Mouse (Mus musculus) embryonic facial prominence, embryonic 10.5 days (tissue): ENCODE results near the gene Sprr2i. TPM values are rescaled to one million over a fixed set of nuclear protein-coding genes. Genes with fewer than 3 reads are reported as not detected.

Source experiments
- DNase-seq: peaks from one replicate; pipeline ENCODE4 v3.0.0-alpha.2; 2017; ENCODE audit warnings: low spot score
- H3K27ac ChIP-seq: fragments of 300-500 bp; sonication (generic); replicated peaks from 2 replicates; pipeline ENCODE4 v1.5.1; 2016; ENCODE audit warnings: mild to moderate bottlenecking
- H3K27me3 ChIP-seq: fragments of 300-500 bp; sonication (generic); replicated peaks from 2 replicates; pipeline ENCODE4 v1.6.1; 2016; ENCODE audit warnings: low read depth, mild to moderate bottlenecking; ENCODE audit not compliant: poor library complexity, severe bottlenecking
- H3K36me3 ChIP-seq: fragments of 300-500 bp; sonication (generic); replicated peaks from 2 replicates; pipeline ENCODE4 v1.6.1; 2016; ENCODE audit warnings: mild to moderate bottlenecking, moderate library complexity
- H3K4me1 ChIP-seq: fragments of 300-500 bp; sonication (generic); 2 replicates; pipeline ENCODE4 v1.6.1; 2016
- H3K4me3 ChIP-seq: fragments of 300-500 bp; sonication (generic); 2 replicates; pipeline ENCODE4 v1.5.1; 2016; ENCODE audit warnings: mild to moderate bottlenecking, moderate library complexity
- H3K9me3 ChIP-seq: fragments of 300-500 bp; sonication (generic); 2 replicates; pipeline ENCODE4 v1.6.1; 2016; ENCODE audit warnings: mild to moderate bottlenecking
- WGBS: fragments of 180-500 bp; shearing (Covaris S2); methylation state at CpG from one replicate; pipeline ENCODE4 v1.1.7; 2016; 5-methylcytosine and 5-hydroxymethylcytosine counted together
- polyA plus RNA-seq: library from polyadenylated mRNA; unstranded; fragments of >200 nt; fragmentation: Nextera tagmentation; extraction: Ambion mirVana; gene quantifications from 2 replicates; pipeline ENCODE4 v1.2.1, GENCODE M21; 2016

Sprr2i gene
- polyA plus RNA-seq = not detected in 2 replicates

- DNase-seq = no peak
- Histone ChIP-seq H3K36me3 (no peaks in the 10 kb centered on the region), H3K4me3 (no peak within 1 kb of the TSS), H3K9me3 (no peaks in the 10 kb centered on the region), H3K27me3 (no peaks in the 10 kb centered on the region), H3K27ac (no peak within 1 kb of the TSS), H3K4me1 (no peaks in the 10 kb centered on the region)
- 89% methylated on average over 2 of the region's 2 CpGs for WGBS
Measured at GRCm38 (mm10) chr3:92407691-92408090, at the start of gene Sprr2i. Gene Sprr2i, plus strand, starts transcription at chr3:92407991.

DNA sequence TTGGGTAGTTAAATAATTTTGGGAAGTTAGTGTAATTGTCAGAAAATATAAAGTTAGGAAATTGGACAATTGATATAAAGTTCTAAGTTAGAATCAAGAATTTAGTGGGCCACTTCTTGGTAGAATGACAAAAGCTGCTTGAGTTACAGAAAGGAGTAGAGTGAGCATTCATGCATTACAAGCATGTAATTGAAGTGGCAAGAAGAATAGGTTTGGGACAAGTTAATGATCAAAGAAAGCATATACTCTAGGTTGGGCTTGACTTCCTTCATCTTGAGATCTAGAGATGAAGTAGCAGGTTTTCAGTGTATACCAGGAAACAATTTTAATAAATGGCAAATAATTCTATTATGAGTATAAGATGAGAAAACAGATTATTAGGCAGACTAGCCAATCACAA is 46.2 kb upstream of the Sprr2i start:
- no peaks in the 10 kb centered on the region; the same call in 1 of the 2 replicates for H3K9me3 ChIP-seq
- H3K36me3 ChIP-seq = no peaks in the 10 kb centered on the region
- no peak overlapping the region for H3K27ac ChIP-seq
- no peak overlapping the region for H3K4me3 ChIP-seq
- no peaks in the 10 kb centered on the region for H3K27me3 ChIP-seq
- DNase-seq = no peak
- no peaks in the 10 kb centered on the region for H3K4me1 ChIP-seq

DNA sequence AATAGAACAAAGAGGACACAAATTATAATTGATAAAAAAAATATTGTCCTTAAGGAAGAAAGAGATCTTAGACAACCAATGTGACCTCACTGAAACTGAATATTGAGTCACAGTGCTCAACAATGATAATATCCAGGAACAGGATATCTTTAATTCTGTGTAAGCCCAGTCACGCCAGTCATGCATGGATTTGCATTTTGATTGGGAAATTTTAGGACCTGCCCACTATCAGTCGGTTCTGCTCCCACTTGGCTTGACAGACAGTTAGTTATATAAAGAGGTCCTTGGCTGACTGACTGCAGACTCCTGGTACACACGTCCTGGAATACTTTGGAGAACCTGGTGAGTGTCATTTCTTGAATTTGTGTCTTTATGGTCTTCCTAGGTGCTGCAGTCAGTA is 42.9 kb upstream of the Sprr2i start, which contains the start of gene Sprr2f:
Sprr2f (plus strand) TSS at position 301 of the 400 bp plus-strand sequence.
- H3K27me3 ChIP-seq = no peaks in the 10 kb centered on the region
- H3K4me3 ChIP-seq = no peak within 1 kb of the TSS
- H3K4me1 ChIP-seq = no peaks in the 10 kb centered on the region
- H3K9me3 ChIP-seq = no peaks in the 10 kb centered on the region
- no peaks in the 10 kb centered on the region for H3K36me3 ChIP-seq
- no peak for DNase-seq
- H3K27ac ChIP-seq = no peak within 1 kb of the TSS
- whole genome bisulfite sequencing = 72% methylated on average over 3 of the region's 3 CpGs

DNA sequence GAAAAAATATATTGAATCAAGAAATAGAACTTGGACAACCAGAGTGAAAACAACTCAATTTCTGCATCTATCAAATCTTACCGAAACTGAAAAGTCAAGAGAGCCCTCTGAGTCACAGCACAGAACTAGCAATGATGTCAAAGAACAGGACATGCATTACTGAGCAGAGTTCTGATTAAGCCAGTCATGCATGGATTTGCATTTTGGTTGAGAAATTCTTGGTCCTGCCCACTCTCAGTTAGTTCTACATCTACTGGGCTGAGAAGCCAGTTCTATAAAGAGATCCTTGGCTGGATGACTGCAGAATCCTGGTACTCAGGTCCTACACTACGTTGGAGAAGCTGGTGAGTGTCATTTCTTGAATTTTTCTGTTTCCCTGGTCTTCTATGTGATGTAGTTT is 34.2 kb upstream of the Sprr2i start:
- Histone ChIP-seq H3K4me3 (no peak overlapping the region), H3K4me1 (no peaks in the 10 kb centered on the region), H3K27me3 (no peaks in the 10 kb centered on the region), H3K36me3 (no peaks in the 10 kb centered on the region), H3K9me3 (no peaks in the 10 kb centered on the region), H3K27ac (no peak overlapping the region)
- DNase-seq = no peak
- WGBS = 74% methylated on average over 2 of the region's 2 CpGs

DNA sequence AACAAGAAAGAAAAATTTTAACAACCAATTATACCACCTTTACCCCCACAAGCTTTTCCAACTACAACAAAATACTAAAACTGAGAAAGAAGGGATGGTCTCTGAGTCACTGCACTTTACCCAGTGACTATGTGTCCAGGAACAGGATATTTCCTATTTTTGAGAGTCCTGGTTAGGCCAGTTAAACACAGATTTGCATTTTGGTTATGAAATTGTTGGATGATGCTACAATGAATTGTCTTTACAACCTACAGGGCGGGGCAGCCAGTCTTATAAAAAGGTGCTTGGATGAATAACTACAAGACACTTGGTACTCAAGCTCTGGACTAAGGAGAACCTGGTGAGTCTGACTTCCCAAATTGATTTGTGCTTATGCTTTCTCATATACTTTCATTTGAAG is 22.4 kb upstream of the Sprr2i start, which contains the start of gene Sprr2h:
Sprr2h (plus strand) TSS at position 301 of the 400 bp plus-strand sequence.
- Histone ChIP-seq H3K4me3 (no peak within 1 kb of the TSS), H3K9me3 (no peaks in the 10 kb centered on the region), H3K4me1 (no peaks in the 10 kb centered on the region), H3K27ac (no peak within 1 kb of the TSS), H3K36me3 (no peaks in the 10 kb centered on the region), H3K27me3 (no peaks in the 10 kb centered on the region)
- no peak for DNase-seq
- WGBS = 86% methylated on average over 1 of the region's 1 CpGs

GRCm38 (mm10) chr3:92394301-92394700 is 13.5 kb upstream of the Sprr2i start:
- Histone ChIP-seq H3K27me3 (no peaks in the 10 kb centered on the region), H3K9me3 (no peaks in the 10 kb centered on the region), H3K4me1 (no peaks in the 10 kb centered on the region), H3K36me3 (no peaks in the 10 kb centered on the region), H3K27ac (no peak overlapping the region), H3K4me3 (no peak overlapping the region)
- WGBS = 60% methylated on average over 1 of the region's 1 CpGs
- no peak for DNase-seq

DNA sequence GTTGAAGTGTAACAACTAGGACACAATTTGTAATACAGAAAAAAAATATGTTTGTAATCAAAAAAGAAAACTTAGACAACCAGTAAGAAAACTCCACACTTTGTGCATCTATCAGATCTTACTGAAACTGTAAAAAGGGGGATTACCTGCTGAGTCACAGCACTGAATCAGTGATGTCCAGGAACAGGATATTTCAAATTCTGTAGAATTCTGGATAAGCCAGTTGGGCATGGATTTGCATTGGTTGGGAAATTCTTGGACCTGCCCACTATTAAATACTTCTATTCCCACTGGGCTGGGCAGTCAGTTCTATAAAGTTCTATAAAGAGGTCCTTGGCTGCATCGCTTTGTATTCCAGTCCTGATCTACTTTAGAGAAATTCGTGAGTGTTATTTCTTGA is 10.0 kb downstream of the Sprr2i start, which contains the start of gene Sprr2j-ps:
Sprr2j-ps (plus strand) TSS at position 301 of the 400 bp plus-strand sequence.
- DNase-seq = no peak
- H3K4me3 ChIP-seq = no peak within 1 kb of the TSS
- no peaks in the 10 kb centered on the region for H3K27me3 ChIP-seq
- 91% methylated on average over 2 of the region's 2 CpGs for WGBS
- H3K27ac ChIP-seq = no peak within 1 kb of the TSS
- H3K36me3 ChIP-seq = no peaks in the 10 kb centered on the region
- no peaks in the 10 kb centered on the region for H3K9me3 ChIP-seq
- no peaks in the 10 kb centered on the region for H3K4me1 ChIP-seq

DNA sequence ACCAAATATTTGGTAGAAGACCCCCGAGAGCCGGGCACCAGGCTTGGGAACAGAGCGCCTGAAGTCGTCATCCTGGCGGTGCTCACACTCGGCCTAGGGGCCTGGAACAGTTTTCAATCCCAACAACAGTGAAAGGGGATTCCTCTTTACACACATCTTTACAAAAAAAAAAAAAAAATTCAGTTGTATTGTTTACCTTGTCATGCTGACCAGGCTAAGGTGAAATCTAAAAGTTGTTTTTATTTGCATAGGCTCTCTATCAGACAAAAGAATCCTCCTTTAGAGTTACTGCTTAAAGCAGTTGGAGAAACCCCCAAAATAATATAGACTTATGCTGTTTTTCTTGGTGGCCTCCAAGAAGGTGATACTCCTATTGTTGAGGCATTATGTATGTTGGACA is 21.5 kb downstream of the Sprr2i start, which contains the start of gene Gm9774:
Gm9774 (minus strand) TSS at position 101 of the 400 bp plus-strand sequence.
- no peaks in the 10 kb centered on the region for H3K4me1 ChIP-seq
- WGBS = 91% methylated on average over 6 of the region's 6 CpGs

GRCm38 (mm10) chr3:92432282-92432681 is 24.5 kb downstream of the Sprr2i start, which contains the start of gene Sprr2k:
Gene Sprr2k, plus strand, starts transcription at chr3:92432582.
- H3K27me3 ChIP-seq = no peaks in the 10 kb centered on the region

More for the DNA sequence above, 21.5 kb downstream of the Sprr2i start, which contains the start of gene Gm9774:
- Histone ChIP-seq H3K9me3 (0 out of 2 replicates have a peak, but pooled peaks cover 3% of the 10 kb centered on the region), H3K36me3 (no peaks in the 10 kb centered on the region), H3K27me3 (no peaks in the 10 kb centered on the region), H3K4me3 (no peak within 1 kb of the TSS), H3K27ac (no peak within 1 kb of the TSS)
- no peak for DNase-seq

DNA sequence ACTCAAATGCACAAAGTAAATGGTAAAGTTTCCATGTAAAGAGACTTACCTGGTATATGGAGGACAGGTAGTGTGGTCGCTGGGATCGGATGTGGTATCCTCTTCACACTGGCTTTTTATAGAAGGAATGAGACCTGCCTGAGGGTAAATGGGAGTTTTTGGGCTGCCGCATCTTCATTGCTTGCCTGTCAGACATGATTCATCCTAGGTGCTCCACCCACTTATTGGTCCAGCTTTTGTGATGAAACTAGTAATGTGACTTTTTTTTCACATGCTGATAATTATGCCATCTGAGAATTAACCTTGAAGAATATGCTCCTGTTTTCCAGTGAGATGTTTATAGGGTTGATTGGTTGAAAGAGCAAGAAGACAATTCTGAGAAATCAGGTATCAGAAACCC is 30.9 kb downstream of the Sprr2i start, which contains the start of gene Sprr1b:
Sprr1b (minus strand) TSS at position 101 of the 400 bp plus-strand sequence.
- Histone ChIP-seq H3K9me3 (no peaks in the 10 kb centered on the region), H3K27ac (no peak within 1 kb of the TSS)
- 92% methylated on average over 3 of the region's 3 CpGs for WGBS

More at GRCm38 (mm10) chr3:92432282-92432681, 24.5 kb downstream of the Sprr2i start, which contains the start of gene Sprr2k:
- no peak for DNase-seq
- H3K36me3 ChIP-seq = no peaks in the 10 kb centered on the region
- no peak within 1 kb of the TSS for H3K27ac ChIP-seq
- H3K4me1 ChIP-seq = no peaks in the 10 kb centered on the region
- no peak within 1 kb of the TSS for H3K4me3 ChIP-seq
- WGBS = 89% methylated on average over 2 of the region's 2 CpGs
- 0 out of 2 replicates have a peak, but pooled peaks cover 3% of the 10 kb centered on the region for H3K9me3 ChIP-seq

DNA sequence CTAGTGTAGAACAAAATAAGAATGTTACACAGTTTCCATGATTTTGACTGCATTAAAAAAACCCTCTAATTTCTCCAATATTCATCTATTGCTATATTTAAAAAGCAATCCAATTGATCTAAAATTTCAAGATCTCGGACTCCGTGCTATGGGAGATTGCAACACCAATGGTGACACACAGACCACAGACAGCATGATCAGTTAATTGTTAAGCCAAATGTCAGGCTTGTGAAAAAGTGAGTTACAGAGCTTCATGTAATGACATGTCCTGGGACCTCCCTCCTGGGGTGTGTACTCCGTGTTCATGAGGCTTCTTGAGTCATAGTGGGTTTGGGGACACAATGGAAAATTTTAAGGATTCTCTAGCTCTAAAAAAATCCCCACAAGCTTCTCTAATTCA is 32.4 kb downstream of the Sprr2i start:
- Histone ChIP-seq H3K4me1 (no peaks in the 10 kb centered on the region), H3K36me3 (no peaks in the 10 kb centered on the region), H3K4me3 (no peak overlapping the region), H3K27ac (no peak overlapping the region), H3K27me3 (no peaks in the 10 kb centered on the region), H3K9me3 (no peaks in the 10 kb centered on the region)
- WGBS = 88% methylated on average over 3 of the region's 3 CpGs
- no peak for DNase-seq

More for the DNA sequence above, 30.9 kb downstream of the Sprr2i start, which contains the start of gene Sprr1b:
- H3K4me3 ChIP-seq = no peak within 1 kb of the TSS
- no peaks in the 10 kb centered on the region for H3K4me1 ChIP-seq
- H3K36me3 ChIP-seq = no peaks in the 10 kb centered on the region
- H3K27me3 ChIP-seq = no peaks in the 10 kb centered on the region
- no peak for DNase-seq

DNA sequence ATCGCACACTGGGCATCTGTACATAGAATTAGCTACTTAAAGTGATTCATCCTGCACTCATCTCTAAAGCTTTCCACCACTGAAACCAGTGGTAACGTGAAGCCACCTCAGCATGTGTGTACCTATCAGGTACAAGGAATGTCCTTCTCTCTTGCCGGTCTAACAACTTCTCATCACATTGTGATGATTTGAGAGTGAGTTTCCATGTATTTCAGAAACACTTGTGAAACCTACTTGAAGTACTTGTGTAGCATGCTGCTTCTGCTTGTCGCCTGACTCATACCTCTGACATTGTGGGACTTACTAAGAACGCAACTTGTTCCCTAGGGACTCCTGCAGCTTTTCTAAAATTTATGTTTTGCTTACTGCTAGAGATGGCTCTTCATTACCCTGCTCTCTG is 47.4 kb downstream of the Sprr2i start:
- Histone ChIP-seq H3K36me3 (no peaks in the 10 kb centered on the region), H3K4me1 (no peaks in the 10 kb centered on the region), H3K4me3 (no peak overlapping the region), H3K27ac (no peak overlapping the region), H3K9me3 (no peaks in the 10 kb centered on the region), H3K27me3 (no peaks in the 10 kb centered on the region)
- WGBS = 87% methylated on average over 5 of the region's 5 CpGs
- no peak for DNase-seq

DNA sequence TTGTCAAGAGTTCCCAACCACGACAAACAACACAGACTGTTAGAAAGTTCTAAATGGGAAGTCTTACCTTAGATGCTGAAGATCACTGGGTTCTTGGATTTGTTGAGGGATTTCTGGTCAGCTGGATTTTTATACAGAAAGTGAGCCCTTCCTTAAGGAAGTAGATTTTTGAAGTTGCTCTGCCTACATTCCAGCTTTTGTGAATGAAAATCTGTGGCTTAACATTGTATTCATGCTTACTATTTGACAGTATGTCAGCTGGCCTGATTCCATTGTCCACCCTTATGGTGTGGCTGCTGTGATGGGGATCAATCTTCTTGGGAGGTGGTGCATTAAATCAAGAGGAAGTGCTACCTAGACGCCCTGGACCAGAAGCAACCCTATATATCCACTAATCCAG is 50.8 kb downstream of the Sprr2i start, which contains the start of gene Sprr3:
Sprr3 (minus strand) TSS at position 101 of the 400 bp plus-strand sequence.
- no peaks in the 10 kb centered on the region for H3K27me3 ChIP-seq
- no peak within 1 kb of the TSS for H3K27ac ChIP-seq
- WGBS = 69% methylated on average over 2 of the region's 2 CpGs
- H3K9me3 ChIP-seq = no peaks in the 10 kb centered on the region
- no peaks in the 10 kb centered on the region for H3K4me1 ChIP-seq
- DNase-seq = no peak
- no peaks in the 10 kb centered on the region for H3K36me3 ChIP-seq
- no peak within 1 kb of the TSS for H3K4me3 ChIP-seq
